Mouse (Mus musculus) midbrain, postnatal 0 days (tissue): ENCODE results near the gene Ahsa1. TPM values are rescaled to one million over a fixed set of nuclear protein-coding genes. Genes with fewer than 3 reads are reported as not detected.

ENCODE experiments used
- ATAC-seq: fragments of 200-750 bp; cut with Nextera tagmentation; 2 replicates; pipeline ENCODE4 v1.8.0; 2017; ENCODE audit warnings: moderate number of reproducible peaks, mild to moderate bottlenecking, moderate TSS enrichment, moderate library complexity; ENCODE audit not compliant: low FRiP score
- DNase-seq: peaks from one replicate; pipeline ENCODE4 v3.0.0-alpha.2; 2015; ENCODE audit warnings: low spot score
- H3K27ac ChIP-seq: fragments of 300-500 bp; sonication (generic); 2 replicates; pipeline ENCODE4 v1.5.1; 2014; ENCODE audit warnings: low read depth, mild to moderate bottlenecking, low read length, mixed read lengths
- H3K27me3 ChIP-seq: fragments of 300-500 bp; sonication (generic); 2 replicates; pipeline ENCODE4 v1.6.1; 2014; ENCODE audit warnings: low read length, control low read depth, mixed read lengths; ENCODE audit not compliant: insufficient read depth
- H3K36me3 ChIP-seq: fragments of 300-500 bp; sonication (generic); 2 replicates; pipeline ENCODE4 v1.6.1; 2014; ENCODE audit warnings: low read length, control low read depth, mixed read lengths; ENCODE audit not compliant: insufficient read depth
- H3K4me1 ChIP-seq: fragments of 300-500 bp; sonication (generic); 2 replicates; pipeline ENCODE4 v1.6.1; 2014; ENCODE audit warnings: mild to moderate bottlenecking, control low read depth, antibody characterized with exemption, low read length, mixed read lengths; ENCODE audit not compliant: insufficient read depth
- H3K4me2 ChIP-seq: fragments of 300-500 bp; sonication (generic); 2 replicates; pipeline ENCODE4 v1.6.1; 2014; ENCODE audit warnings: low read depth, mild to moderate bottlenecking, low read length, mixed read lengths; ENCODE audit not compliant: poor library complexity, severe bottlenecking
- H3K4me3 ChIP-seq: fragments of 300-500 bp; sonication (generic); 2 replicates; pipeline ENCODE4 v1.5.1; 2014; ENCODE audit warnings: low read depth, mild to moderate bottlenecking, low read length, moderate library complexity
- H3K9ac ChIP-seq: fragments of 300-500 bp; sonication (generic); replicated peaks from 2 replicates; pipeline ENCODE4 v1.6.1; 2014; ENCODE audit warnings: mild to moderate bottlenecking, low read length, moderate library complexity, mixed read lengths; ENCODE audit not compliant: poor library complexity, severe bottlenecking
- H3K9me3 ChIP-seq: fragments of 300-500 bp; sonication (generic); 2 replicates; pipeline ENCODE4 v1.6.1; 2016; ENCODE audit warnings: low read length, control low read depth
- CTCF ChIP-seq: IDR thresholded peaks from 2 replicates; pipeline ENCODE4 v1.5.1; 2016; ENCODE audit warnings: antibody characterized with exemption, mild to moderate bottlenecking
- WGBS: fragments of 180-500 bp; shearing (Covaris S2); extraction: QIAGEN DNeasy Blood & Tissue Kit; methylation state at CpG from one replicate; pipeline ENCODE4 v1.1.7; 2014; 5-methylcytosine and 5-hydroxymethylcytosine counted together
- polyA plus RNA-seq: library from polyadenylated mRNA; unstranded; fragments of >200 nt; fragmentation: Nextera tagmentation; extraction: Ambion mirVana; gene quantifications from 2 replicates; pipeline ENCODE4 v1.2.1, GENCODE M21; 2015
- total RNA-seq: library from RNA; depleted of rRNA; stranded (reverse); fragments of >200 nt; gene quantifications from 2 replicates; pipeline ENCODE4 v1.2.3, GENCODE M21; 2014

Gene Ahsa1
- total and polyA plus RNA-seq, 2 experiments from 2014 or later, result 116 to 169 TPM

GRCm38 (mm10) chr12:87230379-87230895, 35.8 kb upstream of the Ahsa1 start:
- Histone ChIP-seq H3K4me1 (no peaks in the 10 kb centered on the region), H3K27me3 (no peaks in the 10 kb centered on the region), H3K27ac (no peak overlapping the region), H3K4me2 (no peak overlapping the region), H3K9ac (no peak overlapping the region), H3K9me3 (no peaks in the 10 kb centered on the region), H3K36me3 (no peaks in the 10 kb centered on the region), H3K4me3 (no peak overlapping the region)
- TF ChIP-seq CTCF, result no peak
- ATAC-seq, result no peak
- no peak for DNase-seq

GRCm38 (mm10) chr12:87236882-87237483, 29.3 kb upstream of the Ahsa1 start:
- H3K4me1 ChIP-seq, result no peaks in the 10 kb centered on the region
- WGBS, result 89% methylated on average over 5 of the region's 5 CpGs
- H3K27me3 ChIP-seq, result no peaks in the 10 kb centered on the region
- H3K9ac ChIP-seq, result no peak overlapping the region
- H3K36me3 ChIP-seq, result peaks cover 34% of the 10 kb centered on the region
- no peak for TF ChIP-seq CTCF
- H3K4me3 ChIP-seq, result no peak overlapping the region
- no peaks in the 10 kb centered on the region for H3K9me3 ChIP-seq
- H3K4me2 ChIP-seq, result no peak overlapping the region
- H3K27ac ChIP-seq, result no peak overlapping the region
- no peak for ATAC-seq
- DNase-seq, result no peak

- WGBS, result 89% methylated on average over 1 of the region's 1 CpGs
- Histone ChIP-seq H3K9ac (no peak within 1 kb of the TSS), H3K27me3 (no peaks in the 10 kb centered on the region), H3K4me3 (no peak within 1 kb of the TSS), H3K27ac (no peak within 1 kb of the TSS), H3K4me1 (no peaks in the 10 kb centered on the region), H3K36me3 (peaks cover 41% of the 10 kb centered on the region), H3K9me3 (no peaks in the 10 kb centered on the region), H3K4me2 (no peak within 1 kb of the TSS)
- DNase-seq (no peak), ATAC-seq (no peak)
- TF ChIP-seq CTCF, result no peak
Observed at GRCm38 (mm10) chr12:87238632-87239031, 27.6 kb upstream of the Ahsa1 start, which contains the start of gene Noxred1. Gene Noxred1 (minus strand): TSS chr12:87238732.

- no peak overlapping the region for H3K4me2 ChIP-seq
- H3K9ac ChIP-seq, result no peak overlapping the region
- no peak for ATAC-seq
- peaks cover 76% of the 10 kb centered on the region for H3K36me3 ChIP-seq
- no peak for DNase-seq
- H3K27me3 ChIP-seq, result no peaks in the 10 kb centered on the region
- H3K27ac ChIP-seq, result no peak overlapping the region
- H3K9me3 ChIP-seq, result no peaks in the 10 kb centered on the region
- H3K4me3 ChIP-seq, result no peak overlapping the region
- WGBS, result 96% methylated on average over 6 of the region's 6 CpGs
- H3K4me1 ChIP-seq, result no peaks in the 10 kb centered on the region
- no peak for TF ChIP-seq CTCF
Observed at GRCm38 (mm10) chr12:87250161-87250560, 16.1 kb upstream of the Ahsa1 start.

GRCm38 (mm10) chr12:87253878-87254277, 12.4 kb upstream of the Ahsa1 start:
- Histone ChIP-seq H3K4me2 (no peak overlapping the region), H3K4me3 (no peak overlapping the region), H3K27me3 (no peaks in the 10 kb centered on the region), H3K9me3 (no peaks in the 10 kb centered on the region), H3K4me1 (no peaks in the 10 kb centered on the region), H3K27ac (no peak overlapping the region), H3K36me3 (peaks cover 75% of the 10 kb centered on the region), H3K9ac (no peak overlapping the region)
- no peak for DNase-seq
- WGBS, result 92% methylated on average over 6 of the region's 6 CpGs
- no peak for ATAC-seq
- TF ChIP-seq CTCF, result no peak

GRCm38 (mm10) chr12:87256629-87257028, 9.7 kb upstream of the Ahsa1 start:
- ATAC-seq (no peak), DNase-seq (no peak)
- no peak overlapping the region for H3K27ac ChIP-seq
- no peaks in the 10 kb centered on the region for H3K4me1 ChIP-seq
- no peaks in the 10 kb centered on the region for H3K9me3 ChIP-seq
- H3K27me3 ChIP-seq, result no peaks in the 10 kb centered on the region
- H3K36me3 ChIP-seq, result peaks cover 63% of the 10 kb centered on the region
- H3K4me3 ChIP-seq, result no peak overlapping the region
- no peak overlapping the region for H3K9ac ChIP-seq
- no peak overlapping the region for H3K4me2 ChIP-seq
- WGBS, result 92% methylated on average over 5 of the region's 5 CpGs
- TF ChIP-seq CTCF, result no peak
